Mouse (Mus musculus): ENCODE results near the gene Dock3.

- TF ChIP-seq POLR2A (IDR thresholded peaks at IDR 0.05; ENCODE audit: control insufficient read depth, low read depth, low read length) (no peak), CTCF (IDR thresholded peaks at IDR 0.05; ENCODE audit: control insufficient read depth, insufficient read depth, insufficient replicate concordance, low read depth, low read length) (no peak)
Measured at GRCm38 (mm10) chr9:107278527-107279377, 47.0 kb upstream of the Dock3 start.

All from testis, adult 2 months (tissue).